Mouse (Mus musculus) frontal cortex, postnatal 14 days (tissue): Measurements from ENCODE around the gene Bahd1.
A peak's percentile ranks its signal among the peaks of the same experiment; 100 is the strongest.

Source experiments
- DNase-seq, 2 experiments: peaks; one replicate each; pipeline ENCODE4 v3.0.0; 2022; ENCODE audit warnings: low spot score in 2 of 2

Gene Bahd1

GRCm38 (mm10) chr2:118926998-118927739 lies 27.0 kb downstream of the Bahd1 start:
- DNase-seq = no peak

- no peak for DNase-seq
These were observed 41.2 kb downstream of the Bahd1 start for GRCm38 (mm10) chr2:118941341-118941740.

- DNase-seq = no peak
These were observed 43.1 kb downstream of the Bahd1 start for GRCm38 (mm10) chr2:118943232-118943631.

GRCm38 (mm10) chr2:118948818-118949217 lies 48.6 kb downstream of the Bahd1 start:
- DNase-seq = no peak

GRCm38 (mm10) chr2:118949699-118950098 lies 49.5 kb downstream of the Bahd1 start:
- DNase-seq = no peak

- DNase-seq = no peak
These were observed 56.3 kb downstream of the Bahd1 start for GRCm38 (mm10) chr2:118956497-118956896.

- no peak for DNase-seq
These were observed 59.5 kb downstream of the Bahd1 start for GRCm38 (mm10) chr2:118959644-118960043.

- no peak for DNase-seq
These were observed 60.2 kb downstream of the Bahd1 start for GRCm38 (mm10) chr2:118960413-118960812.

- no peak for DNase-seq
These were observed 61.4 kb downstream of the Bahd1 start for GRCm38 (mm10) chr2:118961546-118961945.

- DNase-seq = no peak
These were observed 63.0 kb downstream of the Bahd1 start for GRCm38 (mm10) chr2:118963007-118963675.

GRCm38 (mm10) chr2:118963676-118964012 lies 63.5 kb downstream of the Bahd1 start:
- DNase-seq = no peak

GRCm38 (mm10) chr2:118969585-118970147 lies 69.5 kb downstream of the Bahd1 start:
- no peak for DNase-seq

GRCm38 (mm10) chr2:118972048-118972447 lies 71.9 kb downstream of the Bahd1 start:
- no peak for DNase-seq

- DNase-seq = peak; percentile 67 to 85
These were observed 72.7 kb downstream of the Bahd1 start for GRCm38 (mm10) chr2:118972687-118973376.
